Mouse (Mus musculus): ENCODE data around the gene Col16a1.

GRCm38 (mm10) chr4:130110091-130110490 is 62.5 kb downstream of the Col16a1 start:
- TF ChIP-seq CTCF (IDR thresholded peaks at IDR 0.05; ENCODE audit: borderline replicate concordance, control insufficient read depth, extremely low read depth, insufficient read depth, low read length, poor library complexity) (no peak), POLR2A (IDR thresholded peaks at IDR 0.05; ENCODE audit: control insufficient read depth, extremely low read depth, insufficient read depth, low read length, poor library complexity) (no peak)

All from thymus, adult 2 months (tissue).